Mouse (Mus musculus): ENCODE data around the gene Rab11fip2. TPM values are rescaled to one million over a fixed set of nuclear protein-coding genes. Genes with fewer than 3 reads are reported as not detected.

The Rab11fip2 gene
- total RNA-seq, 2 experiments from 2014 or later, result 67.7 to 78.0 TPM

DNA sequence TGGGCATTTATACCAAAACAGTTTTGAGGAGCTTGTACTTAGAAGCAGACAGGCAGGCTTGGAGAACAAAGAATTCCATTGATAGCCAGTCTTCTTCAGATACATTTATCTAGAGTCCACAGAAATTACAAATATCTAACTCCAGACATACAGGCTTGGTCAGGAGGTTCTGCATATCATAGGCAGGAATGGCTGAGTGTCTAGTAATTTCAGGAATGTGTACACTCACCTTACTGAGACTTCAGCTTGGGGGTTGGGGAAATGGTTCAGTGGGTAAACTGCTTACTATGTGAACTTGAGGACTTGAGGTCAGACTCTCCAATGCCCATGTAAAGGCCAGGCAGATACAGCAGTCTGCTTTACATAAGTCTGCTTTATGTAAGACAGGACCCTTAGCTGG lies 81.0 kb downstream of the Rab11fip2 start:
- no peak for DNase-seq (ENCODE audit: extremely low spot score in 1 of 2, low spot score in 1 of 2)

DNA sequence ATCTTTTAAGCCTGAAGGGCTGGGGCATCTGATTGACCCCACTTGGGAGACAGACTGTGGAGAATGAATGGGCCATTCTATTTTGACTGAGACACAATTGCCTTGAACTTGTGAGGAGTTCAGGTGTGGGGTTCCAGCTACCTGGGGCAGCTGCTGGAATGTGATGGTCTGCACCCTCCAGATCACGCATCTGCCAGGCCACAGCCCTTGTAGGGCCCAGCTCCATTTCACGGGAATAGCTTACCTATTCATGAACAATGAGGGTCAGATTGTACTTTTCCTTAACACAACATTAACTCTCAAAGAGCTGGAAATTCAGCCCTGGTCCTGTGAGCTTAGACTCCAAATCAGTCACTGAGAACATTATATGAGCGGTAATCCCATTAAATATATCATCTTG lies 82.7 kb downstream of the Rab11fip2 start:
- no peak for DNase-seq (ENCODE audit: extremely low spot score in 1 of 2, low spot score in 1 of 2)

DNA sequence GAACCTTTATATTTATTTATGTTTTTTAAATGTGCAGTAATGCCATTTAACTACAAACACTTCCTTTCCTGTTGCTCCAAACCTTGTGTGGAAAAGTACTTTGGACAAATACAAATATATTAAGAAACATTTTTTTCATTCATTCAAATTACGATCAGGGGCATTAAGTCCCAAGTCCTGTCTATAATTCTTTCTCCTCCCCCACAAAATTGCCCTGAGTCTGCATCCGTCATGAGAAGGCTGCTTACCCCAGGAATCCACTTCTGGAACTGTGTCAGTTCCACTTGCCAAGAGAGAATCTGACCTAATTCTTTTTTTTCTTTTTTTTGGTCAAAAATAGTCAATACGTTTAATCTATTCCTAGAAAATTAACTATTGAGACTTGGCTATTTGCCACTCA lies 90.4 kb downstream of the Rab11fip2 start:
- DNase-seq (ENCODE audit: extremely low spot score in 1 of 2, low spot score in 1 of 2), result no peak
